Mouse (Mus musculus) forelimb bud, embryonic 11.5 days (tissue): ENCODE measurements around the gene Pcbp1.
A peak's percentile ranks its signal among the peaks of the same experiment; 100 is the strongest.
"Not testable (repeated sequence)": the region's sequence is repeated elsewhere in the genome, so short reads cannot be mapped to it uniquely, and the experiment has no call there.

Experiments
- DNase-seq: peaks from one replicate; pipeline ENCODE4 v3.0.0-alpha.2; 2012; ENCODE audit warnings: low read depth, low spot score

The Pcbp1 gene

GRCm38 (mm10) chr6:86494767-86495166, 31.4 kb downstream of the Pcbp1 start:
- no peak for DNase-seq

DNA sequence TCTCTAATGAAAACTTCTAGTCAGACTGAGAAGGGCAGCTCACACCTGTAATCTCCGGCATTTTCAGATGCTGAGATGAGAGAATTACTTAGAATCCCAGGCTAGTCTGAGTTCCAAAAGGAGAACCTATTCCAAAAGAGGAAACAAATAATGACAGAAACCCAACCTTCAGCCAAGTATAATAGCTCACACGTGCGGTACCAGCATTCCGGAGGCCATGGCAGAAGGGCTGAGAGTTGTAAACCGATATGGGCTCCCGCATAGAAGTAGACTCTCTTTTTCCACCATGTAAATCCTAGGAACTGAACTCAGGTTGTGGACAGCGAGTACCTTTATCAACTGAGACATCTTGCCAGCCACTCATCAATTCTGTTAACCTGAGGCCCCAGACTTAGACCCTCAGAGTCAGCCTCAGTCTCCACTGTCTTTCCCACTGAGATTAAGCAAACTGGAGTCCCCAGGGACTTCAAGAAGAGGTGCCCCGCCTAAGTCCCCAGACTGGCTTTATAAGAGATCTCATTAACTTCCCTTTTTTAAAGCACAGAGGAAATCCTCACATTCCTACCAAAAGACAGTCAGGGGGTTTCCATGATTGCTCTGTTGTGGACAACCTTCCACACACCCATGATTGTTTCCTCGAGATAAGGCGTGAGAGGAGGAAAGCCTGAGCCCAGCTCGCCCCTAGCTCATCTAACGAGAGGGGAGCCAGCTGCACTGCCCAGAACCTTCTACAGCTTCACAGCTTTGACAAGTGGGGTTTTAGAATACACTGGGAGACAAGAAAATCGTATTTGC, 32.5 kb downstream of the Pcbp1 start:
- DNase-seq = no peak

GRCm38 (mm10) chr6:86490413-86490812, 35.7 kb downstream of the Pcbp1 start:
- DNase-seq = not testable (repeated sequence)

DNA sequence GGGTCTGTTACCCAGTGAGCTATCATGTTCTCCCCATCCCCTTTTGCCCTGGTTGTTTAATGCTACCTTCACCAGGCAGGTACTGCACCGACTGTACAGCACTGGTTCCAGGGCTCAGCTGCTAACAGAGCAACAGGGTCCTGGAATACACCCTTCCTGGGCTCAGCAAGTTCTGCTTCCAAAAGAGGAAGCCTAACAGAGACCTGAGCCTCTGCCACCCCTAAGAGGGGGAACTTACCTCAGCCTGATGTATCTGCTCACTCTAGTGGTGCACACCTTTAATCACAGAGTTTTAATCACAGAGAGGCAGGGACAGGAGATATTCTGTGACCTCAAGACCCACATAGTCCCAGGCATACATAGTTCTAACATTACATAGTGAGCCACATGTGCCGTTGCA, 36.2 kb downstream of the Pcbp1 start:
- DNase-seq = no peak

- DNase-seq = no peak
Observed at GRCm38 (mm10) chr6:86488149-86488485, 38.0 kb downstream of the Pcbp1 start.

- peak; percentile 79 for DNase-seq
Observed at GRCm38 (mm10) chr6:86487358-86488148, 38.6 kb downstream of the Pcbp1 start.

DNA sequence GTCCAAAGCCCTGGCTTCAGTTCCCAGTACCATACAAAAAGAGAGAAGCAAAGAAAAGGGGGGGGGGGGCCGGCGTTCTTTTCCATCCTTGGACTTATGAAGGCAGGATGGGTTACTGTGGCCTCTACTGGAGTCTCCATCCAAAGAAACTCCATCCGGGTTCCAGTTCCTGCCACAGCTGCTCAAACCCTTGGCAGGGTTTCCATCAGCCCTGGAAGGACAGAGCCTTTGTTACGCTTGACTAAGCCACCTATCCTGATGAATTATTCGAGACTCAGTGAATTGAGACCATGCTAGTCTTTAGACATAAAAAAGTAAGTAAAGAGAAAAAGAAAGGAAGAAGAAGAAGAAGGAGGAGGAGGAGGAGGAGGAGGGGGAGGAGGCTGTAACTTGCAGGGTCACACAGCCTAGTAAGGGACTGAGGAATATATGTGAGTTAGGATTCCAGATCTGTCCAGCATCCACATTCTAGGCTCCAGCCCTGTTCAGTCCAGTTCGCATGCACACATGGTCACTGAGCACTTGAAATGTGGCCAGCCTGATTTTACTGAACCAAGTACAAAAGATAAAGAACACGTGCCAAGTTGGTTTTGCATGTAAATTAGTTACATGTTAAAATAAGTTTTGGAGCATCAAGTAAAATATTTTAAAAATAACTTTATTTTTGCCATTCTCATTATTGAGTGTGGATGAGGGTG, 40.0 kb downstream of the Pcbp1 start:
- no peak for DNase-seq

GRCm38 (mm10) chr6:86481871-86482270, 44.2 kb downstream of the Pcbp1 start:
- DNase-seq = no peak

DNA sequence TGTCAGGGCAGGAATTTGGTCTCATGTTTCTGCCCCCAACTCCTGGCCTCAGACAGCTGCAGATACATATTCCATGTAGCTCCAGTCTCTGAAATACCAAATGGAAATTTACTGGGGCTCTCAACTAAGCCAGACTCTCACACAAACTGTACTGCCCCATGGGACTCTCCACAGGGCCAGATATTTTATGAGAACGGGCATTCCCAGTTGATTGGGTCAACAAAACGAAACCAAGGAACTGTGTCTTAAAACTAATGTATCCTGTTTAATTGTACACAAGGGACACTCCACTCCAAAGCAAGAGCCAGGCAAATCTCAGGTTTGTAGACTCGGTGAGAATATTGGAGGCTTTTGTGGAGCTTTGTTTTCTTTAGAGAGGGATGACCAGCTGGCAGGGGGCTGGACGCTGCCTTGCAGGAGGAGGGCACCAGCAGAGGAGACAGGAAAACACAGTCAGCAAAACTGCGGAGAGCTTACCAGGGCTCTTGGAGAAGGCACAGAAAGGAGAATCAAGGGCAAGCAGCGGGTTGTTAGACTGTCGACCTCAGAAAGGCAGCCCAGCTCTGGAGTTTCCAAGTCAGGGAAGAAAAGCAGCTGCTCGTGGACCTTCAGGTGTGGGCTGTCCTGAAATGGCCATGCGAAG, 45.8 kb downstream of the Pcbp1 start:
- peak; percentile 63 for DNase-seq

GRCm38 (mm10) chr6:86479816-86480188, 46.3 kb downstream of the Pcbp1 start:
- DNase-seq = no peak

- peak; percentile 37 for DNase-seq
Observed at GRCm38 (mm10) chr6:86479311-86479710, 46.8 kb downstream of the Pcbp1 start.

- no peak for DNase-seq
Observed at GRCm38 (mm10) chr6:86476931-86477330, 49.2 kb downstream of the Pcbp1 start.

- no peak for DNase-seq
Observed at GRCm38 (mm10) chr6:86475462-86476167, 50.5 kb downstream of the Pcbp1 start.

DNA sequence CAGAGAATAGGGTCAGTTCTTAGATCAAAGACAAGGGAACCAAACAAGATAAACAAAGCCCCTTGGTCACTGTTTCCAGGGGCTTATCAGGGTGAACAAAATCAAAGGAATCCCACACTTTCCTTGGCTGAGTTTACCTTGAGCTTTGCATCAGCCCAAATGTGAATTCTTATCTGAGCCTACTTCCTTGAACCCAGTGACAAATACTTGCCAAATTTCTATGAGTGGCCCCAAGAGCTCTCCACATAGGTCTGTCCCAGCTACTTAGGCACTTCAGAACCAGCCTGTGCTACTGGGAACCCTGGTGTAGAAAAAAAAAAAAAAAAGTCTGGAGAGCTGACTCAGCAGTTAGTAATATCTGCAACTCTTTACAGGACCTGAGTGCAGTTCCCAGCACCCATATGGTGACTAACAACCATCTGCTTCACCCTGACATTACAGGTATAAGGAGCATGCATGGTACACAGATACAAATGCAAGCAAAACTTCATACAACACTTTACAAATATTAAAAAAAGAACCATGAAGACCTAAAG, 51.4 kb downstream of the Pcbp1 start:
- no peak for DNase-seq
